Mouse (Mus musculus) G1E (cell line): Measurements from ENCODE around the gene Uba3.

Experiments
- CTCF ChIP-seq: IDR thresholded peaks from 2 replicates; pipeline ENCODE4 v1.5.1; 2012; ENCODE audit warnings: low read depth, low read length, inconsistent platforms, mixed read lengths
- GATA1 ChIP-seq: IDR thresholded peaks from 2 replicates; pipeline ENCODE4 v1.6.1; 2012; ENCODE audit warnings: borderline replicate concordance, low read length, inconsistent platforms, mixed read lengths
- POLR2AphosphoS5 ChIP-seq: IDR thresholded peaks from 2 replicates; pipeline ENCODE4 v1.6.1; 2012; ENCODE audit warnings: low read depth, low read length, inconsistent platforms; ENCODE audit not compliant: insufficient replicate concordance
- TAL1 ChIP-seq: conservative IDR thresholded peaks from 2 replicates; pipeline ENCODE4 v1.6.1; 2012; ENCODE audit warnings: low read depth, low read length, inconsistent platforms, mixed read lengths

- no peak for TF ChIP-seq CTCF
- TF ChIP-seq GATA1 = no peak
- no peak for TF ChIP-seq POLR2AphosphoS5
- no peak for TF ChIP-seq TAL1
Measured at GRCm38 (mm10) chr6:97204252-97204869, 1.1 kb downstream of the Uba3 start.
